Mouse (Mus musculus): ENCODE measurements around the gene Mcpt8. TPM values are rescaled to one million over a fixed set of nuclear protein-coding genes. Genes with fewer than 3 reads are reported as not detected.

The Mcpt8 gene
- polyA plus RNA-seq, 1 experiment from 2014 or later: not detected

DNA sequence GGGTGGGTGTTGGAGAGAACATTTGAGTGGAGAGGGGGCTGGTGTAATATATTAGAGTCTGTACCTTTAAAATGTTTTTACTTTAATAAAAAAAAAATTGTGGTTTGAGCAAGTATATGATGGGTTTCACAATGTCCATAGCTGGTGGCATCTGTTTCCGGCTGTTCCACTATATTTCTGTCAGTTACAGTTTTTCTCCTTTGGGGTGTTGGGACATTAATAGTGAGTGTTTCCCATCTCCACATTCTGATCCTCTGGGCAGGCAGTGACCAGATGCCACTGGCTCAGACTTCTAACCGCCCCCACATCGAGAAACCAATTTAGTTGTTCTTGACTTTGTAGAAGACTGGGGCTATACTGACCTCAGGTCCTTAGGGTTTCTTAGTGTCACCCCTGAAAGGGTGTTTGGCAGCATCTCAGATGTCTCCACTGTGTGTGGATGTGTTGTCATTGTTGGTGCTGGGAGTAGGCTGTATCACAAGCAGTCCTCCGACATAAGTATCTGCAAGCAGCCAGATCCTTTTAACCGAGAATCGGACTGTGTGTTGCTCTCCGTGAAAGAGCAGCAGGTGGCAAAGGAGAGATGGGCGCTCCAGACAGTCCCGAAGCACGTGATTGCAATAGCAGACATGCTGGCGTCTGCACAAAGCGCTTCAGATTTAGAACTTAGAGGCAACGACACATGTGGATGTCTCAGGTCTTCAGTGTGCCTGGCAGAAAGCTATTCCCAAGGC lies 20.5 kb upstream of the Mcpt8 start:
- no peak for TF ChIP-seq CTCF (IDR thresholded peaks at IDR 0.05; ENCODE audit: low read depth)
- no peaks in the 10 kb centered on the region for H3K4me1 ChIP-seq (replicated peaks; ENCODE audit: control insufficient read depth, insufficient read depth, low read length)
- ATAC-seq: no peak
- no peaks in the 10 kb centered on the region for H3K36me3 ChIP-seq (ENCODE audit: control insufficient read depth, insufficient read depth)
- H3K27me3 ChIP-seq (replicated peaks; ENCODE audit: control insufficient read depth, insufficient read depth, low read length): no peaks in the 10 kb centered on the region
- no peak overlapping the region for H3K9ac ChIP-seq (ENCODE audit: low read depth, low read length)
- no peaks in the 10 kb centered on the region for H3K9me3 ChIP-seq (ENCODE audit: control insufficient read depth)
- 82% methylated on average over 13 of the region's 13 CpGs for WGBS
- H3K4me3 ChIP-seq (ENCODE audit: low read depth, low read length): no peak overlapping the region
- H3K4me2 ChIP-seq (replicated peaks; ENCODE audit: low read depth): no peak overlapping the region
- no peak overlapping the region for H3K27ac ChIP-seq (ENCODE audit: low read depth, low read length)

GRCm38 (mm10) chr14:56105016-56105415 lies 19.9 kb upstream of the Mcpt8 start:
- no peak overlapping the region for H3K9ac ChIP-seq (ENCODE audit: low read depth, low read length)
- H3K27ac ChIP-seq (ENCODE audit: low read depth, low read length): no peak overlapping the region
- H3K4me1 ChIP-seq (replicated peaks; ENCODE audit: control insufficient read depth, insufficient read depth, low read length): no peaks in the 10 kb centered on the region
- no peaks in the 10 kb centered on the region for H3K27me3 ChIP-seq (replicated peaks; ENCODE audit: control insufficient read depth, insufficient read depth, low read length)
- no peaks in the 10 kb centered on the region for H3K9me3 ChIP-seq (ENCODE audit: control insufficient read depth)
- no peak overlapping the region for H3K4me3 ChIP-seq (ENCODE audit: low read depth, low read length)
- H3K36me3 ChIP-seq (ENCODE audit: control insufficient read depth, insufficient read depth): no peaks in the 10 kb centered on the region
- no peak overlapping the region for H3K4me2 ChIP-seq (replicated peaks; ENCODE audit: low read depth)
- ATAC-seq: no peak
- TF ChIP-seq CTCF (IDR thresholded peaks at IDR 0.05; ENCODE audit: low read depth): no peak
- 68% methylated on average over 5 of the region's 5 CpGs for WGBS

DNA sequence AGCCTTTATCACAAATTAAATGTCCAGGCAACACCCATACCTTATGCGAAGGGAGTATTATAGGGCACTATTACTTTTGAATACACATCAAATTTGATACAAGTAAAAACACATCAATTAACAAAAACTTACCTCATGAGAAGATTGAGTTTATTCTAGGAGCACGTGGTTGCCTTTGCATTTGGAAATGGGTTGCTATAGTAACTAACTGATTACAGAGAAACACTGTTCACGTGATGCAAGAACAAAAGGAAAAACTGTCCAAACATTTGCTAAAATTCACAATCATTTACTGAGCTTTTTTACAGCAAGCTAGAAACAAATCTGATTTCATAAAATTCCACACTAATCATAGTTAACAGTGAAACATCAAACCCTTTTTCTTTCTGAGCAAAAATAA lies 18.4 kb upstream of the Mcpt8 start:
- Histone ChIP-seq H3K4me1 (replicated peaks; ENCODE audit: control insufficient read depth, insufficient read depth, low read length) (no peaks in the 10 kb centered on the region), H3K36me3 (ENCODE audit: control insufficient read depth, insufficient read depth) (no peaks in the 10 kb centered on the region), H3K9ac (ENCODE audit: low read depth, low read length) (no peak overlapping the region), H3K9me3 (ENCODE audit: control insufficient read depth) (no peaks in the 10 kb centered on the region), H3K4me2 (replicated peaks; ENCODE audit: low read depth) (no peak overlapping the region), H3K4me3 (ENCODE audit: low read depth, low read length) (no peak overlapping the region), H3K27me3 (replicated peaks; ENCODE audit: control insufficient read depth, insufficient read depth, low read length) (no peaks in the 10 kb centered on the region), H3K27ac (ENCODE audit: low read depth, low read length) (no peak overlapping the region)
- no peak for TF ChIP-seq CTCF (IDR thresholded peaks at IDR 0.05; ENCODE audit: low read depth)
- ATAC-seq: no peak
- 59% methylated on average over 3 of the region's 3 CpGs for WGBS

DNA sequence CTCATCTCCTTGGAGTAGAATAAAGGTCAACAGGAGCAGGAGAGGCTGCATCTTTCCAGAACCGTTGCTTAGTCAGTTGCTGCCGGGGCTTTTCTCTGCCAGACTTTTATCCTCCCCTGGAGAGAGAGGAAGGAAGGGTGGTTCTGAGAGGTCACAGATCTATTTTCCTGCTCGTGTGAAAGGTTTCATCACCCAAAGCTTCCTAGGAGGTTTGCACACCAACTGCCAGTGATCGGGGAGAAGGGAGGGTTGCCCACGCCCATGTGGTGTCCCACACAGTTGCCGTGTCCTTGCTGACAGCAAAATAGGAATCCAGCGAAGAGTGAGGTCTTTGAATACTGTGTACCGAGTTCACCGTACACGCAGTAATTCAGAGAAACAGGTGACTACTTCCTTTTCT lies 17.3 kb upstream of the Mcpt8 start, which contains the start of gene Ctsg:
Gene Ctsg, minus strand, starts transcription at position 189 of the 400 bp plus-strand sequence.
- WGBS: 66% methylated on average over 10 of the region's 10 CpGs
- Histone ChIP-seq H3K9me3 (ENCODE audit: control insufficient read depth) (no peaks in the 10 kb centered on the region), H3K4me1 (replicated peaks; ENCODE audit: control insufficient read depth, insufficient read depth, low read length) (no peaks in the 10 kb centered on the region), H3K9ac (ENCODE audit: low read depth, low read length) (no peak within 1 kb of the TSS), H3K4me2 (replicated peaks; ENCODE audit: low read depth) (no peak within 1 kb of the TSS), H3K36me3 (ENCODE audit: control insufficient read depth, insufficient read depth) (no peaks in the 10 kb centered on the region), H3K27ac (ENCODE audit: low read depth, low read length) (no peak within 1 kb of the TSS), H3K4me3 (ENCODE audit: low read depth, low read length) (no peak within 1 kb of the TSS), H3K27me3 (replicated peaks; ENCODE audit: control insufficient read depth, insufficient read depth, low read length) (no peaks in the 10 kb centered on the region)
- no peak for TF ChIP-seq CTCF (IDR thresholded peaks at IDR 0.05; ENCODE audit: low read depth)
- no peak for ATAC-seq

GRCm38 (mm10) chr14:56098940-56099339 lies 13.9 kb upstream of the Mcpt8 start:
- Histone ChIP-seq H3K4me2 (replicated peaks; ENCODE audit: low read depth) (no peak overlapping the region), H3K27ac (ENCODE audit: low read depth, low read length) (no peak overlapping the region), H3K9me3 (ENCODE audit: control insufficient read depth) (no peaks in the 10 kb centered on the region), H3K27me3 (replicated peaks; ENCODE audit: control insufficient read depth, insufficient read depth, low read length) (no peaks in the 10 kb centered on the region), H3K4me1 (replicated peaks; ENCODE audit: control insufficient read depth, insufficient read depth, low read length) (no peaks in the 10 kb centered on the region), H3K36me3 (ENCODE audit: control insufficient read depth, insufficient read depth) (no peaks in the 10 kb centered on the region), H3K4me3 (ENCODE audit: low read depth, low read length) (no peak overlapping the region), H3K9ac (ENCODE audit: low read depth, low read length) (no peak overlapping the region)
- no peak for ATAC-seq
- 79% methylated on average over 4 of the region's 4 CpGs for WGBS
- TF ChIP-seq CTCF (IDR thresholded peaks at IDR 0.05; ENCODE audit: low read depth): peak; percentile 68

GRCm38 (mm10) chr14:56097597-56097996 lies 12.5 kb upstream of the Mcpt8 start:
- 68% methylated on average over 1 of the region's 1 CpGs for WGBS
- H3K27me3 ChIP-seq (replicated peaks; ENCODE audit: control insufficient read depth, insufficient read depth, low read length): no peaks in the 10 kb centered on the region
- no peak for ATAC-seq
- H3K9me3 ChIP-seq (ENCODE audit: control insufficient read depth): no peaks in the 10 kb centered on the region
- no peaks in the 10 kb centered on the region for H3K36me3 ChIP-seq (ENCODE audit: control insufficient read depth, insufficient read depth)
- H3K4me2 ChIP-seq (replicated peaks; ENCODE audit: low read depth): no peak overlapping the region
- no peak for TF ChIP-seq CTCF (IDR thresholded peaks at IDR 0.05; ENCODE audit: low read depth)
- no peak overlapping the region for H3K4me3 ChIP-seq (ENCODE audit: low read depth, low read length)
- no peak overlapping the region for H3K27ac ChIP-seq (ENCODE audit: low read depth, low read length)
- no peak overlapping the region for H3K9ac ChIP-seq (ENCODE audit: low read depth, low read length)
- H3K4me1 ChIP-seq (replicated peaks; ENCODE audit: control insufficient read depth, insufficient read depth, low read length): no peaks in the 10 kb centered on the region
